Mouse (Mus musculus): ENCODE data around the gene Olfr401.
"Not testable (repeated sequence)": the region's sequence is repeated elsewhere in the genome, so short reads cannot be mapped to it uniquely, and the experiment has no call there.

Gene Olfr401

GRCm38 (mm10) chr11:74113412-74113811 lies at the start of gene Olfr401:
TSS of gene Olfr401 (plus strand) at chr11:74113712.
- DNase-seq (ENCODE audit: extremely low read depth, insufficient read length, low spot score): no peak

- no peak for DNase-seq (ENCODE audit: extremely low read depth, insufficient read length, low spot score)
Measured at GRCm38 (mm10) chr11:74069655-74070054, 43.9 kb upstream of the Olfr401 start, which contains the start of gene Zfp616. TSS of gene Zfp616 (plus strand) at chr11:74069955.

- DNase-seq (ENCODE audit: extremely low read depth, insufficient read length, low spot score): no peak
Measured at GRCm38 (mm10) chr11:74100724-74101123, 12.8 kb upstream of the Olfr401 start.

DNA sequence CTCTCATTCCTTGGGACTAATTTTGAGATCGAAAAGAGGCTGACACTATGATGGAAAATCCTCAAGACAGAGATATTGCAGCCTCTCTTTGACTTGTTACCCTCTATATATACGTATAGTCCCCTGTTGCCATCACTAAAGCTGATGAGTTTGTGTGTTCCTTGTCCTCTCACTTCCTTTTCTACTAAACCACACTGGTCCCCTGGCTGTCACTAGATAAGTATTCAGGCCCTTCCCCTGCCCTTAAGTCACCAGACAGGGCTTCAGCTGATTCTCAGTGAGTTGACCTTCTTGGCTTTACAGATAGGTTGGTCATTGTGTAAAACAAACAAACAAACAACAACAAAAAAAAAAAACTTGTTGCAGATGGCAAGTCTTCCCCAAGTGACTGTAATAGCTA lies 12.0 kb upstream of the Olfr401 start:
- DNase-seq (ENCODE audit: extremely low read depth, insufficient read length, low spot score): no peak

- DNase-seq (ENCODE audit: extremely low read depth, insufficient read length, low spot score): no peak
Measured at GRCm38 (mm10) chr11:74105066-74105465, 8.4 kb upstream of the Olfr401 start.

- DNase-seq (ENCODE audit: extremely low read depth, insufficient read length, low spot score): not testable (repeated sequence)
Measured at GRCm38 (mm10) chr11:74140001-74140400, 26.5 kb downstream of the Olfr401 start.

GRCm38 (mm10) chr11:74145866-74146265 lies 32.4 kb downstream of the Olfr401 start:
- no peak for DNase-seq (ENCODE audit: extremely low read depth, insufficient read length, low spot score)

GRCm38 (mm10) chr11:74153229-74153628 lies 39.7 kb downstream of the Olfr401 start, which contains the start of gene Olfr402:
TSS of gene Olfr402 (plus strand) at chr11:74153529.
- no peak for DNase-seq (ENCODE audit: extremely low read depth, insufficient read length, low spot score)

GRCm38 (mm10) chr11:74168771-74169170 lies 55.3 kb downstream of the Olfr401 start:
- no peak for DNase-seq (ENCODE audit: extremely low read depth, insufficient read length, low spot score)

Data from 3134 (cell line).